Mouse (Mus musculus): ENCODE results near the gene Cd47. TPM values are rescaled to one million over a fixed set of nuclear protein-coding genes. Genes with fewer than 3 reads are reported as not detected.
A peak's percentile ranks its signal among the peaks of the same experiment; 100 is the strongest.

The Cd47 gene
- total RNA-seq, 2 experiments from 2014 or later: 145 to 360 TPM

DNA sequence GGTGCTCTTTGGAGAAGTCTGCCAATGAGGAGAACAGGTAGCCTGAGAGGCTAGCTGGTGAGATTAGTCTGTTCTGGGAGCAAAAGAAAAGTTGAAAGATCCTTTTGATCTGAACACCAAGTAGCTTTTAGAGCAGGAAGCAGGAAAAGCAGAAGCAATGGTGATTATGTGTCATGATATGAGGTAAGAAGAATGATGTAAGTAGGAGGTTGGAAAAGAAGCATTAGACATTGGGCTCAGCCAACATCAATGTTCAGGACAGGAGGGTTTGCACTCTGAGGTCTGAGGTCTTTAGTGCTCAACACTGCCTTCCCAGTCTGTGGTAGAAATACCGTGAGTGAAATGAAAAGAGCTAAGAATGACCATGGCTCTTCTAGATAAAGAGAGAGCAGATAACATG, 143.4 kb downstream of the Cd47 start:
- ATAC-seq (ENCODE audit: poor library complexity, severe bottlenecking): peak; percentile 85

DNA sequence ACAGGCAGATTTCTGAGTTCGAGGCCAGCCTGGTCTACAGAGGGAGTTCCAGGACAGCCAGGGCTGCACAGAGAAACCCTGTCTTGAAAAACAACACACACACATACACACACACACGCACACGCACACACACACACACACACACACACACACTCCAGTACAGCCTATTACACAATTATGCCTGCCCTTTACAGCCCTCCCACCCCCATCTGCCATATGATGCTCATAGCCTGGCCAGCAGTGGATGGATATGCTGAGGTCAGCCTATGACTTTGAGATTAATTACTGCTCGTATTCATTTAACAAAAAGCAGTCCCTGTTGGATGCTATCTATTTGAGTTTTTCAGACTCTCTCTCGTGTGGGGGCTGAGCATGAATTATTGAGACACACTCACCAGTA, 144.8 kb downstream of the Cd47 start:
- no peak for ATAC-seq (ENCODE audit: poor library complexity, severe bottlenecking)

DNA sequence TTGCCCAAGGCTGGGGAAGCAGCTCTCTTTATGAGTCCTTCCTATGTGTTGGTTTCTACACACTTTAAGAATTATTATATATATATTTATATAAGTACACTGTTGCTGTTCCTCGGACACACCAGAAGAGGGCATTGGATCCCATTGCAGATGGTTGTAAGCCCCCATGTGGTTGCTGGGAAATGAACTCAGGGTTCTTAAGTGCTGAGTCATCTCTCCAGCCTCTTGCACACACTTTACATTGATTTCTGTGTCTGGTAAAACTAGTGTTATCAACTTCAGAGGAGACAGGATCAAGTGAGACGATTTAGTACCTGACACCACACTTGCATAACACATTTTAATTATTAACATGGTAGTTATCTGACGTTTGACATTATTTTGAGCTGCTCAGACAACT, 146.7 kb downstream of the Cd47 start:
- ATAC-seq (ENCODE audit: poor library complexity, severe bottlenecking): no peak

DNA sequence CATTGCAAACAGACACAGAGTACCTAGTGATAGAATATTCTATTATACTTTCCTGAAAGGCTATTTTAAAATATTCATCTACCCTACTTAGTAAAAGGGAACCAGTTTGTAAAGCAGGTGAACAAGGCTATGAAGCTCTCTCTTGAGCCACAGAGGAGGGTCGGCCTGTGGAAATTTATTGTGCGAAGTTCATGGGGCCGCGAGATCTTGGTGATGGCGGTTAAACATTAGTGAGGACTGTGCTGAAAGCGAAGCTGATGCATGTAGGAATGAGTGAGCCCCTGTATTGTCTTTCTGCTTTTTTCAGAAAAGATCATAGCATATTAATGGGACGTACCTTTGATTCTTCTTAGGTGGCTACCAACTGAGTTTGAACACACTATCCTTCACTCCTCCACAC, 147.3 kb downstream of the Cd47 start:
- ATAC-seq (ENCODE audit: poor library complexity, severe bottlenecking): no peak

DNA sequence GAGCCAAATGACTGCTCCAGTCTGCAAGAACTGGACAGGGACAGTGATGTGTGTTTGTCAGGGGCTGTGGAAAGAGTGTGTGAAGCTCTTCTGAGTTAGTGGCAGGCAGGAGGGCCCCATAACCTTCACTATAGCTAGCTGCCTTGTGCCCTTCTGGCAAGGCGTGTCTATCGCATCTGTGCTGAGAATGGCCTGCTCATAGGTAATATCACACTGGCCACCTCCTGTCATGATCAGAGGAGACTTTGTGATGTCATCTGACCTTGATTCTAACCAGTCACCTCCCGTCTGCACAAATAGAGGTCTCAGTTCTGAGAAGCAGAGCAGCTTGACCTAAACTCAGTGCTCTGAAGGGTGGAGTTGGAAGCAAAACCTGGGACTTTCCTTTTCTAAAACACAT, 148.0 kb downstream of the Cd47 start:
- ATAC-seq (ENCODE audit: poor library complexity, severe bottlenecking): no peak

DNA sequence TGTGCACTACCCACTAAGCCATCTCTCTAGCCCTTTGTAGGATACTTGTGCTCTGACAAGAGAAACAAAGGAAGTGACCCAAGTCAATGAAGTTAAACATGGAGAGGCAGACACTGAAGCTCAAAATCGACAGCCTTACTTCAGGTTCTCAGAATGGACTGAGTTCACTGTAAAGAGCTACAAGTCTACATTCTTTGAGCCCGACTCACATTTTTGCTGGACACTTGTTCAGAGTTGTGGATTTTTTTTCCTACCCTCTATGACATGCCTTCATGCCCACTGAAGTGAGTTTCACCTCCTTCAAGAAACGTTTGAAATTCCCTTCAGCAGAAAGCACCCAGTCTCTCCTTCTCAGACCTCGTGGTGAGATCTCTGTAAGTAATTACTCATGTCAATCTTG, 148.9 kb downstream of the Cd47 start:
- no peak for ATAC-seq (ENCODE audit: poor library complexity, severe bottlenecking)

DNA sequence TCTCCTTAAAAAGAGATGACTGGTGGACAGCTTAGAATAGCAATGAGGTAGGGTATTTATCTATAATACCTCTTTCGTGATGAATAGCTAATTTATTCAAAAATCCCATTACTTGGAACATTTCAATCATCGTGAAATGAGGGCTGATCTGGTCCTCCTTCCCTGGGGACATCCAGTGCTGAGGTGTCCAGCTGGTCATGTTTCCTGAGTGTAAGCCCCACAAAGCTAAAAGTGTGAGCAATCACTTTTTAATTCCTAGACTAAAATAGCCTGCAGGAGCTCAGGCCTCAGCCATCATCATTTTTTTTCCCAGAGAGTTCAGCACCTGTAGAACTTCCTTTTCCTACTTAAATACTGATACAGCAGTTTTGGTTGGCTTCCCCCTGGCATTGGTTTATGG, 150.0 kb downstream of the Cd47 start:
- ATAC-seq (ENCODE audit: poor library complexity, severe bottlenecking): no peak

DNA sequence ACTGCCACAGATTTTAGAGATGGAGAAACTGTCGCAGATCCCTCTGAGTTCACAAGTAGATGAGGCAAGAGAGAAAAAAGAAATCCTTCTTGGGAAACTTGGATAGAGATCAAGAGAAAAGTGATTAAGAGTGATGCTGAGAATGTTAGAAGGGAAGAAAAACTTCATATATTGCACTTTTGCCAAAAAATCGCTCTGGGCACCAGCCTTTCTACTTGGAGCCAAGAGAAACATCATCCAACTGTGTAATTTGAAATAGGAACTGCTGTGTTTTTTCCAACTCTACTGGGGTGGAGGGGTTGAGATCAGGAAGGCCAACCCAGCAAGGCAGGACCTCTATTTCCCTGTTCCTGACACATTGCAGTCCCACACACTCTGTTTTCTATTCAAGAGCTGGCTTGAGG, 151.0 kb downstream of the Cd47 start:
- no peak for ATAC-seq (ENCODE audit: poor library complexity, severe bottlenecking)

DNA sequence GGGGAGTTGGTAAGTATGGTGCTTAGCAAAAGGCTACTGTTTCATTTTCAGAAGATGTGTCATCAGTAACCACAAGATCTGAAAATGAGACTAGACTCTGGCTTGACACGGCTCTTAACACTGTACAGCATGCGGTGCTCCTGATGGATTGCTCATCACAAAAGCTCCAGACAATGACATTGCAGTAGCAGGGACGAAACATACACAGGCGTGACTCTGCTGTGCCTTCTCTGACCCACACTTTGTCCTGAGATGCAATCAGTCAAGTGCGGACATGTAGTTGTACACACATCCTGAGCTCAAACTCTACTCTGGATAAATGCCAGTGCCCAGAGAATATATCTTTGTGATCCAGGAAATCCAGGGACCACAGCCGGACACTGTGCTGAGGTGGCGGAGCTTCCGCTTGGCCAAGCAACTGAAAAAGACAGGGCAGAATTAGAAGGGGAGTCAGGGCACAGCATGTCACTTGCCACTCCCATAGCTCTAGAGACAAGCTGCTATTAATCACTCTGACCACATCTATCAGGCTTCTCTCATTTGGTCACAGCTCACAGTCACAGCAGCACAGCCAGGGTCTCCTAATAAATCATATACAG, 151.7 kb downstream of the Cd47 start:
- no peak for ATAC-seq (ENCODE audit: poor library complexity, severe bottlenecking)

DNA sequence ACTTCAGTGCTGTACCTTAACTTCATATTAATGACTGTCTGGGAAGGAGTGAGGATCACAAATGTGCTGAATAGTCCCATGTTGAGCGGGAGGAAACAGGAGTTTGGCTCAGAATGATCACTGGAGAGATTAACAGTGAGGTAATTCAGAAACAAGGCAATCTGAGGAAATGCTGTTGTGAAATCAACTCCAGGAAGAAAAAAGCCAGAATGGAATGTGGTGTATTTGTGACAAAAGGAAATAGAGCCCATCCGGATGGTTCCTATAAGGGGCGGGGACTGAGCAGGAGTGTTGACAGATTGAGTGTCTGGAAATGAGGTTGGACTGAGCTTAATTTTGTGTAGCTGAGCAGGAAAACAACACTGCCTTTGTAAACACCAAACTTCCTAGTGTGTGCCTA, 153.5 kb downstream of the Cd47 start:
- ATAC-seq (ENCODE audit: poor library complexity, severe bottlenecking): no peak; the same call in 1 of the 2 replicates

DNA sequence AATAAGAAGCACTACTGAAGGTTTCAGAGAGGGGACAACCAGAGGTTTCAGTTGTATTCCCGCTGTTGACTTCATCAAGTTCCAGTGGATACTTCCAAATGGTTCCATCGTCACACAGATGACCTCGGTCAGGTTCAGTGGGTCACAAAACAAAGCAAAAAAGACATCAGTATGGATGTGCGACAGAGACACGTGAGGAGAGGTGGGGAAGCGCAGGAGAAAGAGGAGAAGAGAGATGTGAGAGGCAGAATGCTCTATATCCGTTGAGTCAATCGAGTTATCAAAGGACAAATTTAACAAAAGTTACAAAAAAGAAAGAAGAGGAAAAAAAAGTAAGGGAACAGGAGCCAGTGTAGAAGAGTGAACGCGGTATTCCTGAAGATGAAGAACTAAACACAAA, 154.6 kb downstream of the Cd47 start:
- ATAC-seq (ENCODE audit: poor library complexity, severe bottlenecking): no peak

DNA sequence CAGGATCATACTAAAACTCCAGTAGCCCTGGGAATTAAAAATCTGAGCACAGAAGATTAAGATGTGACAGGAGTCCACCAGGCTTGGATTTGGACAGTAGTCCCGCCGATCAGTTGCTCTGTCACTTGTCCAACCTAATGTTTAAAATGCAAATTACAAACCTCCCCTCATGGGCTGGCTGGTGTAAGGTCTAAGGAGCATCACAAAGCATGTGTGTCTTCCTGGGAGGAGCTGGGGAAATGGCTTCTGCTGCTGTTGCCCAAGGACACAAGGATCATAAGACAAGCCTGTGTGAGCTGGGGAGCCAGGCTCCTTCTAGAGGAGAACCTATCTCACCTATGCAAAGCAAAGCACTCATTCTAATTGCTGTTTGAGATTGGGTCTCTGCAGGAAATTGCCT, 155.0 kb downstream of the Cd47 start:
- no peak for ATAC-seq (ENCODE audit: poor library complexity, severe bottlenecking)

DNA sequence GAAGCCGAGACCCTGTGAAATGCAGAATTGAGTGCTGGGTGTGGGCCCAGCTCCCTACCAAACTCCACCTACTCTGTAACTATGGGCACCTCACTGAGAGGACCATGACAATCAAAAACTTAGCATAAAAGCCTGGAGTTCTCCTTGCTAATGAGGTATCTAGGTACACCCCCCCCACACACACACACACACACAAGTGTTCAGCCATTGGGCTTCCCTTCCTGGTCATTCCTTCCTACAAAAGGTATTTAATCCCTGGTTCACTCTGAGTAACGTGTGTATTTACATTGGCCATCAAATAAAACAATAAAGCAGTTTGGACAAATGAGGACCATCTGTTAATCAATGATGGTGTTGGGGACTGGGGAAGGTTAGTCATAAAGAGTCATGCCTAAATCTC, 155.6 kb downstream of the Cd47 start:
- no peak for ATAC-seq (ENCODE audit: poor library complexity, severe bottlenecking)

DNA sequence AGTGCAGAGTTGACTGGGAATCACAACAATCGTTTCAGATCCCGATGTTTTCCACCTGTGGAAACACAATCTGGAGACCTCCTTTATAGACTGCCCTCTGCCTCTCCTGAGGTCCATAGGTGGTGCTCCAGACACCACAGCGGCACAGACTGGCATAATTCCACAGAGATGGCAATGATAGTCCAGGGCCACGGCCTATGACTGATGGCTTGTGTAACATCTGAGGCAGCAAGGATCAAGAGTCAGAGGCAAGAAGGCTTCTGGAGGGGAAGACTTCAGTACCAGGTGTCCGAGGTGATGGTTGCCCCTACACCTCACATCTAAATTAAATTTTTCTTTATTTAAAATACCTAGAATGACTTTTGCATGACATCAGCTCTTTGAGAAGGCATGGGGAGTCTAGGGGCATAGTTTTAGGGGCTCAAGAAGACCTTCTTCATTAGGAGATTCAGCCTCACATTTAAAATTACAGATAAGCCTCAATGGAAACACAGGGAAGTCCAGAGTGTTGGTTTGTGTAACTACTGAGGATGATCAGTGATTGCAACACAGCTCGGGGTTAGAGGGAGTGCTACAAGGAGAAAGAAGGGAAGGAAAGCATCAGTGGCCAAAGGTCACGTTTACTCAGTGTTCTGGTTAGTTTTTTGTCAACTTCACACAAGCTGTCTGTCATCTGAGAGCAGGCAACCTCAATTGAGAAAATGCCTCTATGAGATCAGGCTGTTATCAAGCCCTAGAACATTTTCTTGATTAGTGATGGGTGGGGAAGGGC, 156.4 kb downstream of the Cd47 start:
- ATAC-seq (ENCODE audit: poor library complexity, severe bottlenecking): peak; percentile 86

DNA sequence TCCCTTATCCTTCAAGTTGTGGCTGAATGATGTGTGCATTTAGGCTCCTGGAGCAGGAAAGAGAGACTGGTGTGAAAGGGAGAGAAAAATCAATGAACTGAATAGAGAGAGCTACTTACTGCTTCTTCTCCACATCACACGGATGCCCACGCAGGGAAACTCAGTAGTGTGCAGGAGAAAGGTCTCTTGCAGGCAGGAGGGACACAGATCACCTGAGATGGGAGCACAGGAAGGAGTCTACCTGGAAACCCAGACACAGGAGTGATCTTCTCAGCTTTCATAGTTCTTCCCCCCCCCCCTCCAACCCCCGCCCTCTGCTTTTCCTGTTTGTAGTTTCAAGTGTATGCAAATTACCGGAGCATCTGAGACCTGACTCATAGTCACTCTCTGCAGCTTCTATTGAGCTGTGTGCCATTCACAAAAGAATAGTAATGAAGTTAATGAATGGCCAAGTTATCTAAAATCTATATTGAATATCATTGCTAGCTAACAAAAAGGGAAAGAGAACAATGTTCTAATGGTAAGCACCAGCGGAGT, 158.6 kb downstream of the Cd47 start:
- ATAC-seq (ENCODE audit: poor library complexity, severe bottlenecking): no peak

DNA sequence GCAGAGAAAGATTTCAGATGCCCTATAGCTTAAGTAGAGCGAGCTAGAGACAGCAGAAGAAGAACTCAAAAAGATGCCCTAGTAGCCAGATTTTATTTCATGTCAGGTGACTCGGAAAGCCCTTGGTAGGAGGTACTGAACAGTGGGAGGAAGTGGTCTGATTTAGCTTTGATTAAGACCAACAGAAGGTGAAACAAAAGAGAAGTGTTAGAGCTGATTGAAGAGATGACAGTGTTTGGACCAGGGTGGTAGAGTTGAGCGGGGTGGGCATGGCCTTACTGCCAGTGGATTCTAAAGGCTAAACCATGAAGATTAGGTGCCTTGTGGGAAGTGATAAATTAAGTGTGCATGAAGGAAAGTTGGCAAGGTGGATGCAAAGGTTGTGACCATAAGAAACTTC, 162.0 kb downstream of the Cd47 start:
- ATAC-seq (ENCODE audit: poor library complexity, severe bottlenecking): peak; percentile 37; the same call in 1 of the 2 replicates

DNA sequence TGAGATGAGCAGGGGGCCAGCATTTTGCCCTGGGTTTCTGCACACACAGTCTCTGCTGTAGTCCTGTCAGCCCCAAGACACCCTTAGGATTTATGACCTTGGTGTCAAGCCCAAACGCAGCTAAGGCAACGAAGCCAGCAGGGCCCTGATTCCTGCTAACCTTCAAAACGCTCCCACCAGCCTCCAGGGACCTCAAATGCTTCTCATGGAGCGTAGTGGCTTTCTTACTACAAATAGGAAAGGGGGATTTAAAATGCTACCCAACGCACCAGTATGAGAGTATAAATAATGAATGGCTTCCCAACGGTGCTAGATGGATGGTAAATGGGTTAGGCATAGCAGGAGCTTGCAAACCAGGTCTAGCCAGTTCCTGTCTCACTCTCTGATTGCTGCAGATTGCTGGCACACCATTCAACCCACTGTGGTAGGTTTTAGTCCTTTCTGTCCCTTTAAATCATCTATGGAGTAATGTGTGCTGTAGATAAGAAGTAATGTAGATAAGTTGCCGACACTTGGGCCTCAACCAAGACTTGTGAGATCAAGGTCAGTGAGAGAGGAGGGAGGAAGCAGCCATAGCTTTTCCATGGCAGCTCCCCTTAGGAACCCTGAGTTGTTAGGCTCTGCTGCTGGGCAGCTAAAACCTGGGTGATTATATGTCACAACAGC, 164.1 kb downstream of the Cd47 start:
- no peak for ATAC-seq (ENCODE audit: poor library complexity, severe bottlenecking)

Other genes starting within 250 kb of the Cd47 start
- gene Ift57, start 101.3 kb upstream of the Cd47 start, total RNA-seq (2015): 13.6 and 20.6 TPM in 2 replicates
- gene Ift57, start 101.3 kb upstream of the Cd47 start, total RNA-seq (2017): 21.9 and 24.9 TPM in 2 replicates